Mouse (Mus musculus) MEL (cell line): Measurements from ENCODE around the gene Clec16a. TPM values are rescaled to one million over a fixed set of nuclear protein-coding genes. Genes with fewer than 3 reads are reported as not detected.

Source experiments
- DNase-seq: peaks from one replicate; pipeline ENCODE4 v3.0.0; 2011; ENCODE audit warnings: low read depth, low spot score
- H3K27ac ChIP-seq: 2 replicates; pipeline ENCODE4 v1.5.1; 2012; ENCODE audit warnings: low read depth, mild to moderate bottlenecking, control low read depth, low read length, moderate library complexity; ENCODE audit not compliant: control insufficient read depth
- H3K27me3 ChIP-seq, 2 experiments: fragments of 150-350 bp in 1 of 2; sonication (generic) in 1 of 2; 2 replicates each; pipeline ENCODE4 v1.6.1; 2012; ENCODE audit warnings: low read length in 2 of 2, mild to moderate bottlenecking in 2 of 2, improper control_type of control experiment in 1 of 2, moderate library complexity in 1 of 2; ENCODE audit not compliant: insufficient read depth in 2 of 2, control insufficient read depth in 1 of 2
- H3K36me3 ChIP-seq, 2 experiments: 2 replicates each; pipeline ENCODE4 v1.6.1; 2012 to 2014; ENCODE audit warnings: low read length in 2 of 2, improper control_type of control experiment in 1 of 2, inconsistent platforms in 1 of 2, mild to moderate bottlenecking in 1 of 2; ENCODE audit not compliant: insufficient read depth in 2 of 2, control insufficient read depth in 1 of 2
- H3K4me1 ChIP-seq, 2 experiments: fragments of 150-350 bp in 1 of 2; sonication (generic) in 1 of 2; 2 replicates each; pipeline ENCODE4 v1.6.1; 2012; ENCODE audit warnings: low read length in 2 of 2, improper control_type of control experiment in 1 of 2, mild to moderate bottlenecking in 1 of 2; ENCODE audit not compliant: insufficient read depth in 2 of 2, control insufficient read depth in 1 of 2
- H3K4me3 ChIP-seq, 2 experiments: fragments of 150-350 bp in 1 of 2; sonication (generic) in 1 of 2; 2 replicates each; pipeline ENCODE4 v1.5.1; 2012; ENCODE audit warnings: low read depth in 2 of 2, low read length in 2 of 2, mild to moderate bottlenecking in 2 of 2, moderate library complexity in 2 of 2, control low read depth in 1 of 2, improper control_type of control experiment in 1 of 2; ENCODE audit not compliant: control insufficient read depth in 1 of 2, insufficient read depth in 1 of 2
- H3K79me2 ChIP-seq: 2 replicates; pipeline ENCODE4 v1.6.1; 2012; ENCODE audit warnings: mild to moderate bottlenecking, low read length, moderate library complexity; ENCODE audit not compliant: control insufficient read depth, poor library complexity, insufficient read depth
- H3K9ac ChIP-seq: 2 replicates; pipeline ENCODE4 v1.6.1; 2012; ENCODE audit warnings: low read depth, mild to moderate bottlenecking, control low read depth, low read length, moderate library complexity; ENCODE audit not compliant: control insufficient read depth, poor library complexity, severe bottlenecking
- H3K9me3 ChIP-seq: fragments of 150-350 bp; sonication (generic); replicated peaks from 2 replicates; pipeline ENCODE4 v1.6.1; 2012; ENCODE audit warnings: mild to moderate bottlenecking, low read length, improper control_type of control experiment, moderate library complexity; ENCODE audit not compliant: insufficient read depth
- CHD1 ChIP-seq: IDR thresholded peaks from 2 replicates; pipeline ENCODE4 v1.6.1; 2012; ENCODE audit warnings: low read depth, mild to moderate bottlenecking, inconsistent platforms, low read length, improper control_type of control experiment
- E2F4 ChIP-seq: IDR thresholded peaks from 2 replicates; pipeline ENCODE4 v1.6.1; 2011; ENCODE audit warnings: low read depth, low read length, improper control_type of control experiment, borderline replicate concordance
- EP300 ChIP-seq, 2 experiments: IDR thresholded peaks; 2 replicates each; pipeline ENCODE4 v1.6.1; 2011; ENCODE audit warnings: improper control_type of control experiment in 2 of 2, low read length in 2 of 2, low read depth in 1 of 2, mild to moderate bottlenecking in 1 of 2
- HCFC1 ChIP-seq: IDR thresholded peaks from 2 replicates; pipeline ENCODE4 v1.6.1; 2012; ENCODE audit warnings: low read depth, mild to moderate bottlenecking, inconsistent platforms, low read length, improper control_type of control experiment, moderate library complexity
- JUND ChIP-seq: IDR thresholded peaks from 2 replicates; pipeline ENCODE4 v1.6.1; 2011; ENCODE audit warnings: low read depth, mild to moderate bottlenecking, improper control_type of control experiment, low read length
- MAFK ChIP-seq: IDR thresholded peaks from 2 replicates; pipeline ENCODE4 v1.6.1; 2011; ENCODE audit warnings: low read depth, mild to moderate bottlenecking, low read length, improper control_type of control experiment, borderline replicate concordance
- MAZ ChIP-seq: IDR thresholded peaks from 2 replicates; pipeline ENCODE4 v1.6.1; 2012; ENCODE audit warnings: low read depth, mild to moderate bottlenecking, inconsistent platforms, low read length, improper control_type of control experiment
- MXI1 ChIP-seq: IDR thresholded peaks from 2 replicates; pipeline ENCODE4 v1.6.1; 2011; ENCODE audit warnings: mild to moderate bottlenecking, low read depth, low read length, improper control_type of control experiment
- NELFE ChIP-seq: IDR thresholded peaks from 2 replicates; pipeline ENCODE4 v1.6.1; 2011; ENCODE audit warnings: low read depth, low read length, improper control_type of control experiment
- POLR2AphosphoS2 ChIP-seq: IDR thresholded peaks from 2 replicates; pipeline ENCODE4 v1.6.1; 2011; ENCODE audit warnings: low read length, improper control_type of control experiment
- RCOR1 ChIP-seq: IDR thresholded peaks from 2 replicates; pipeline ENCODE4 v1.6.1; 2012; ENCODE audit warnings: low read depth, mild to moderate bottlenecking, inconsistent platforms, low read length, improper control_type of control experiment
- TAL1 ChIP-seq: IDR thresholded peaks from 2 replicates; pipeline ENCODE4 v1.6.1; 2012; ENCODE audit warnings: mild to moderate bottlenecking, inconsistent platforms, low read length, moderate library complexity, mixed read lengths
- TBP ChIP-seq: IDR thresholded peaks from 2 replicates; pipeline ENCODE4 v1.8.0; 2011; ENCODE audit warnings: low read depth, low read length, improper control_type of control experiment
- TCF12 ChIP-seq: IDR thresholded peaks from 2 replicates; pipeline ENCODE4 v1.6.1; 2014; ENCODE audit warnings: low read depth, mild to moderate bottlenecking, inconsistent platforms, low read length, improper control_type of control experiment, moderate library complexity
- ZC3H11A ChIP-seq: IDR thresholded peaks from 2 replicates; pipeline ENCODE4 v1.6.1; 2012; ENCODE audit warnings: low read depth, mild to moderate bottlenecking, inconsistent platforms, low read length, improper control_type of control experiment
- ZKSCAN1 ChIP-seq: IDR thresholded peaks from 2 replicates; pipeline ENCODE4 v1.6.1; 2012; ENCODE audit warnings: low read depth, mild to moderate bottlenecking, inconsistent platforms, low read length, improper control_type of control experiment, moderate library complexity
- ZMIZ1 ChIP-seq: IDR thresholded peaks from 2 replicates; pipeline ENCODE4 v1.6.1; 2012; ENCODE audit warnings: low read depth, mild to moderate bottlenecking, inconsistent platforms, low read length, improper control_type of control experiment, moderate library complexity
- polyA plus RNA-seq, 2 experiments: library from polyadenylated mRNA; stranded (reverse) in 1 of 2; unstranded in 1 of 2; fragments of >175 nt in 1 of 2; fragments of >200 nt in 1 of 2; gene quantifications; 2 replicates each; pipeline versions ENCODE4 v1.2.1 to v1.2.4; 2012; ENCODE audit warnings: low replicate concordance in 2 of 2, low read depth in 1 of 2; ENCODE audit not compliant: insufficient read length in 2 of 2, insufficient read depth in 1 of 2, missing spikeins in 1 of 2
- total RNA-seq: library from RNA; depleted of rRNA; stranded (reverse); fragments of 300-350 nt; gene quantifications from 2 replicates; pipeline ENCODE4 v1.2.3, GENCODE M21; 2012

Clec16a gene
- total and polyA plus RNA-seq, 3 experiments: 10.4 to 49.3 (median 22.1) TPM

GRCm38 (mm10) chr16:10511134-10511520 is 34.0 kb upstream of the Clec16a start:
- no peak overlapping the region for H3K4me3 ChIP-seq
- no peak for TF ChIP-seq NELFE
- no peak for TF ChIP-seq JUND
- no peak for TF ChIP-seq TAL1
- no peak for TF ChIP-seq ZKSCAN1
- no peak for TF ChIP-seq POLR2AphosphoS2
- no peak for TF ChIP-seq EP300 (IDR thresholded peaks at IDR 0.05; ENCODE audit: low read depth in 1 of 2, low read length in 2 of 2)
- TF ChIP-seq TCF12: no peak
- no peak for TF ChIP-seq MAFK
- no peak for TF ChIP-seq E2F4
- TF ChIP-seq RCOR1: no peak
- TF ChIP-seq TBP: no peak
- no peak for TF ChIP-seq MXI1
- no peak for TF ChIP-seq HCFC1
- no peak for TF ChIP-seq MAZ
- no peak for TF ChIP-seq ZC3H11A
- TF ChIP-seq, all 39 proteins: peak for 0
- Histone ChIP-seq H3K9ac (no peak overlapping the region), H3K27me3 (peaks cover 1 to 3% of the 10 kb centered on the region in 2 experiments; a peak in 1 of 4 replicates), H3K27ac (no peak overlapping the region), H3K9me3 (no peaks in the 10 kb centered on the region), H3K79me2 (no peaks in the 10 kb centered on the region), H3K36me3 (no peaks in the 10 kb centered on the region), H3K4me1 (no peaks in the 10 kb centered on the region)
- no peak for DNase-seq

DNA sequence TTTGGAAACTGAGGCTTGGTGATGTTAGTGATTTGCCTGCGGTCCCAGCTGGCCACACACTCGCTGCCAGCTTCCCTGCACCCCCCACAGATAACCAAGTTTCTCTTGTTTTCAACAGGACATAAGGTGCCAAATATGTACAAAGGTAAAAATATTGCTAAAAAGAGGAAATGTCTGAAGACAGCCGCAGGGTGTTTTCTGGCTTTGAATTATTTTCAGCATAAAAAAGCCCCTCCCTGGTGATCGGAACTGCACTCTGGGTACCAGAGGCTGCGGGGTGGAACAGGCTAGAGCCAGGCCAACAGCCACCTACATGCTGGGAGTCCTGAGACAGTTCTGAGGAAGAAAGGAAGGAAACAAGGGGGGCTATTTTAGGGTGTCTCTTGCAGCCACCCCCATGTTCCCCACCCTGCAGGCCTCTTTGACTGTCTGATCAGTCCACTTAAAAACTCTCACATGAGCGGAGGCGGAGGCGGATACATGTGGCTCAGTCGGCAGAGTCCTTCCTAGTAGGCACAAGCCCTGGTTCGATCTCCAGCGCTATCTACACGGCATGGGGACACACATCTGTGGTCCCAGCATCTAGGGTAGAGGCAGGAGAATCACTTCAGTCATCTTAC is 29.1 kb upstream of the Clec16a start:
- no peaks in the 10 kb centered on the region for H3K9me3 ChIP-seq
- no peaks in the 10 kb centered on the region for H3K36me3 ChIP-seq
- H3K79me2 ChIP-seq: no peaks in the 10 kb centered on the region
- no peaks in the 10 kb centered on the region for H3K4me1 ChIP-seq
- no peak overlapping the region for H3K9ac ChIP-seq
- peaks cover 0 to 4% of the 10 kb centered on the region in 2 experiments; a peak in 1 of 4 replicates for H3K27me3 ChIP-seq
- DNase-seq: no peak
- no peak overlapping the region for H3K4me3 ChIP-seq
- TF ChIP-seq CHD1 (no peak), ZMIZ1 (no peak)
- no peak overlapping the region for H3K27ac ChIP-seq
